Mouse (Mus musculus) embryonic fibroblast, embryonic 13.5 days (primary cell): ENCODE measurements around the gene Bco2.

Source experiments
- CTCF ChIP-seq: IDR thresholded peaks from 2 replicates; pipeline ENCODE4 v1.5.1; 2011; ENCODE audit warnings: mild to moderate bottlenecking, control low read depth, low read length, moderate library complexity, borderline replicate concordance; ENCODE audit not compliant: insufficient read depth
- POLR2A ChIP-seq: IDR thresholded peaks from 2 replicates; pipeline ENCODE4 v1.6.1; 2011; ENCODE audit warnings: low read depth, mild to moderate bottlenecking, control low read depth, low read length, moderate library complexity

DNA sequence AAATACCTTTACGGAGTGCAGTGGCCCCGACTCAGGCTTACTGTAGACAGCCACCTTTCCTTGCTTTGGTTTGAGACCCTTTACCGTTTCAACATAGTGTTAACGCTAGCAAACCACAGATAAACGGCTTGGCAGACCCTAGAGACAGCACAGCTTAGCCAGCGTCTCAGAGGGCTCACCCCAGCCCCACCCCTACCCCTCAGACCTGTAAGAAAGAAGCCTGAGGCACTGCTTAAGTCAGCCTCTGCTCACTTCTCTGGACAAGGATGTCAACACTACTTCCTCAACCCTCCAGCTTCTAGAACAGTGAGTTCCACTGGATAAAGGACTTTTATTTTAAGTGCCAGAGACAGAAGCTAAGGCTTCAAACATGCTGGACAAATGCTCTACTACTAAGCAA lies 58.4 kb downstream of the Bco2 start:
- TF ChIP-seq POLR2A, result no peak
- no peak for TF ChIP-seq CTCF
